Mouse (Mus musculus) frontal cortex, adult 2 months (tissue): ENCODE results near the gene Ankrd44. TPM values are rescaled to one million over a fixed set of nuclear protein-coding genes. Genes with fewer than 3 reads are reported as not detected.

Experiments
- DNase-seq, 2 experiments: peaks; one replicate each; pipeline ENCODE4 v3.0.0; 2022; ENCODE audit warnings: low spot score in 1 of 2; ENCODE audit errors: extremely low spot score in 1 of 2
- polyA plus RNA-seq: library from polyadenylated mRNA; depleted of rRNA; stranded (reverse); fragments of >200 nt; gene quantifications from 2 replicates; pipeline ENCODE4 v1.2.3, GENCODE M21; 2012

Ankrd44 gene
- polyA plus RNA-seq, 1 experiment: 18.9 TPM

DNA sequence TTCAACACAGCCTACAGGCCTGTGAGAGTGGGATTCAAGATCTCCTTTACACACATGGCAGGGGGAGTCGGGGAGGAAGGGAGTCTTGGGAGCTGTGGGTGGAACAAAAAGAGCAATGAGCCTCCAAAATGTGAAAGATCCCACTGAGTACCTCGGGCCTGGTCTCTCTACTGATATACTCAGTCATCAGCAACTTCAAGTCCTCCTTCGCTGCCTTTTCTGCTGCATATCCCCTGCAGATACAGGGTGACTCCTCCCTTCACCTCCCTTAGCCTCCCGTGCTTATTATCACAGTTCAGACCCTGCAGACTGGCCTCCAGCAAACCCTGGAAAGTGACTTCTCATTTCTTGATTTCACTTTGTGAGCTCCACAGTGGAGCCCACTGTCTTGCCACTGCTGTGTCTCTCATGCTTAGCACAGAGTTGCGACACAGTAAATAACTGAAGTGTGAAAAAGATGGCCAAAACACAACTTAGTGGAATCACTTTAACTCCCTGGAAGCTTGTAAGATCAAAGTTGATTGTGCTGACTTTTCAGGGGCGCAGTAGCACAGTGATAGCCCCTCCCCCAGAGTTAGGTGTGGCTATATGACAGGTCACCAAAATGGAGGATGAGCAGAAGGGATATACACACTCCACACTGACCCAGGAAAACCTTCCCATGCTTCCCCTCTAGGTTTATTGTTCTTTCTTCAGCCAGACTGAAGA, 100.3 kb downstream of the Ankrd44 start:
- DNase-seq: no peak

DNA sequence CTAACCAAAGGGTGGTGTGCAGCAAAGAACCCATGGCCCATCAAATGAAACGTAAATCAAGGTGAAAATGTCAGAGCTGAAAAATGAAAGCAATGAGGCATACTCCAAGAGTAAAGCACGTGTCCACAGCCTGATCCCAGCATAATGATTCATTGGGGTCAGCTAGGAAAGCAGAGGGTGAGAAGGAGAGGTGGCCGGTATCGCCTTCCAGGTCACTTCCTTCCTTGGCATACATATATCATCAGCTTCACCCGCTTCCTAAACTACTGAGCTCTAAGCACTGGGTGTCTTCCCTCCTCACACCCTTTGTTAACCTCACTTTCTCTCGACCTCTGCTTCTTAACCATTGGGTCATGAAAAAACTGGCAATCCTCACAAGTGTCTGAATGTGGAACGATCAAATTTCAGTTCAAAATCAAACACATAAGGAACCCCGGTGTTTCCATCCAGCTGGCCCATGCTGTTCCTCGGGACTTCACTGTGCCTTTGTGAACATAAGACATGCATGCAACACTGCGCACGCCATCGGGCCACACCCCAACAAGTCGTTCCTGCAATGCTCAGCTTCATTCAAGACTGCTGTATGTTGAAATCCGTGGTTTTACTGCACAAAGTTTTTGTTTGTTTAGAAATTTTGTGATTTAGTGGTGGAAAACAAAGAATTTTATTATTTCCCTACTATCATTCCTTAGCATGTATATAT, 101.9 kb downstream of the Ankrd44 start:
- DNase-seq: no peak

DNA sequence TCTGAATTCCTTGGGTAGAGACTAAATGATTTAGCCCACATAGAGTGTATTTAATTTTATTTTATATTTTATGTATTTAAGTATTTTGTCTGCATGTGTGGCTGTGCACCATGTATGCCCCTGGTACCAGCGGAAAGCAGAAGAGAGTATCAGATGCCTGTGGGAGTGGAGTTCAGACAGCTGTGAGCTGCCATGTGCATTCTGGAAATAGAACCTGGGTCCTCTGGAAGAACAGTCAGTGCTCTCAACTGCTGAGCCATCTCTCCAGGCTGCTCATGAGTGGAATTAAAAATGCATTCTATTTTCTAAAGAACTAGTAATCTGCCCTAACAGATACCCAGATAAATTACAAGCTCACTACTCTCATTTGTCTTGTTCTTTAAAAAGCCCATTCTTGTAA, 104.4 kb downstream of the Ankrd44 start:
- DNase-seq: peak; percentile 15 to 36

DNA sequence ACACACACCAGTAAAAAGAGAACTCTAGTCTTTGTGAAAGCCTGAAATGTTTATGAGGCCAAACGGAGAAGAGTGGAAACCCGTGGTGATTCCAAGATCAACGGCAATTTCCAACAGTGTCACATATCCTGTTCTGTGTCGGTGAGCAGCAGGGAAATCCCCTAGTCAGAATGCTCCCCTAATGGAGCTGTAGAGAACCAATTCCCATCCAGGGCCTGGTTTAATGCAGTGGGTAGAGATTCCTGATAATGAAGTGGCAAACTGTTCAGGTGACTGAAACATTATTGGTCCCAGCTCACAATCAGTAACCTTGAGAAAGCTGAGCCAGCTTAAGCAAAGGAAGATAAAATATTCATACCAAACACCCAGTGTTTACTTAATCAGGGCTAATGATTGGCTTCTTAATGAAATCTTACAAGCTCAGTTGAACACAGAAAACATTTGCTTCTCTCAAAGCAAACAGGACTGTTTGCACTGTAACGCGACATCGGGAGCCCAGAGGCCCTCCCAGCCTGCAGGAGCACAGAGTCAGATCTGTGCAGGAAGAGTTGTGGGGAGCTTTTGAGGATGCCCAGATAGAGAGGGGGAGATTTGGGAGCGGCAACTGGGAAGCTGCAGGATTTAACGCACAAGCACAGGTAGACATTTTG, 110.9 kb downstream of the Ankrd44 start:
- no peak for DNase-seq

DNA sequence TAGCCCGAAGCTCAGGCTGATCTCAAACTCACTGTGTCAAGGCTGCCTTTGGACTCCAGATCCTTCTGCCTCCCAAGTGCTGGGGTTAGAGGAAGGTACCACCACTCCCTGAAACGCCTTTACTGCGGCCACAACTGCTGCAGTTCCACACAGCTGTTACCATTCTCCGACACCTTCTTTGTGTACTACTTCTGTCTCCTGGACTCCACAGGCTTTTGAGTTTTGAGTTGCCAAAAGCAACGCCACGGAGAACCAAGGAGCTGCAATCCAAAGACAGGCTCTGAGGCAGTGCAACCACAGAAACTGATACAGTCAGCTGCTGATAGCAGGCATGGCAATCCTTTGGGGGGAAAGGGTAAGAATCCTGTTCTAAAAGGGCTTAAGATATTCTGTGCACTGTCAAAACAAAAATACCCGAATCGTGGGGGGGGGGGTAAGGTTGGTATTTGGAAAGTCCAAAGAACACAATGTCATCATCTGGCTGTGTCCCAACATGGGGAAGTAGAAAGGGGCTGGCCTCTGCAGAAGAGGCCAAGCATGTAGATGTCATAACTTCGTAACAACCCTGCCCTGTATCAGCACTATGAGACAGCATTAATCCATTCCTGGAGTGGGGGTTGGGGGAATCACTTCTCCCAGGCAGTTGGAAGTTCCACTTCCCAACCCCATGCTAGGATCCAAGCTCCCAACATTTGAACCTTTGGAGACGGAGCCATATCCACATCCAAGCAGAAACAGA, 116.2 kb downstream of the Ankrd44 start:
- no peak for DNase-seq

DNA sequence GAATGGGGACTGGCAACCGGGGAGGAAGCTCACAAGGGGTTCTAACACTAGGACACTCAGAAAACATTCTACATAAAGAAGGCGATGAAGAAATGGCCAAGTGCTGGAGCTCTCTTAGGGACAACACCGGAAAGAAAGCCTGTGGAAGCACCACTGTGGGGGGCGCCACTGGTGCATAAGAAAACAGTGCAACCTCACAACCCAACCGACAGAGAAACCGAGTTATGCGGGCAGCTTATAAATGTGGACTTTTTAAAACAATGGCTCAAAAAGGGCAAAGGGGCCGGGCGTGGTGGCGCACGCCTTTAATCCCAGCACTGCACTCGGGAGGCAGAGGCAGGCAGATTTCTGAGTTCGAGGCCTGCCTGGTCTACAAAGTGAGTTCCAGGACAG, 117.1 kb downstream of the Ankrd44 start:
- DNase-seq: no peak

DNA sequence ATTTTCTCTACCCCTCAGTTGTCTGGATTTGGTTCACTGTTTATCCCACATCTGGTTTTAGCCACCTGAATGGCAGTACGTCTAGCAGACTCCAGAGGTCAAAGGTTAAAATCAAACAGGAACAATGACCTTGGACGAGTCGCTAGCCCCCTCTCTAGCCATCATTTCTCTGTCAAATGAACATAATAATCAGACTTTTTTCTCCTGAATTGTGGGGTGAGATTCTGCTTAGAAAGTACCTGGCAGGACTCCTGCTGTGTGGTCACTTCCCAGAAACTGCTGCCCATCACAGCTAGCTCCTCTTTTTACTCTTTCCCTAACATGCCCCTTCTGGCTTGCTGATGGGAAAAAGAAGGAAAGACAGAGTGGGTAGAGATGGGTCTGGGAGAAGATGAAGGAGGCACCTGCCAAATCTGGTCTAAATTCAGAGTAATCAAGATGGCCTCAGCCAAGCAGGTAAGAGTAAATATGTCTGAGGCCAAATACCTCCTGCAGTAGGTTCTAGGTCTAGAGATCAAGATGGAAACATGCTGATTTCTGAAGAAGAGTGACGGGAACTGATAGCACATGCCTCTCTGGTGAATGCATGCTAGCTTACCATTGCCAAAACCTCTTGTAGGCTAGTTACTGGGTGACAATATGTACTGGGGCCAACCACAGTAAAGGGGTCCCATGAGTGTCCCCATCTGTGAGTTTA, 117.6 kb downstream of the Ankrd44 start:
- no peak for DNase-seq

DNA sequence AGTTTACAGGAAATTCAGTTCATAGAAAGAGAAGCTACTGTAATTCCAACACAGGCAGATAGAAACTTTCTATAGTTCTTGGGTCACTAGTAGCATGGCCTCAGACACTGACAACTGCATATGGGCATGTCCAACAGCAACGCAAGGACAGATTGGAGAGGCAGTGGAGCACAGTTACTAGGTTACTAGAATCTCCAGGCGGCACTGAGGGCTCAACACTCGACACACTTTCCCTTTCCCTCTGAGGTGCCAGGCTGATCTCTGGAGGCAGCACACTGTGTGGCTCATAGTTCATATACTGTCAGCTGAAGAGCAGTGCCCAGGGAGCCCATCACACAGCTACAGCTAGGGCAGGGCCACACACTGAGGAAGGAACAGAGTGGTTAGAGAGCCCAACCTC, 118.4 kb downstream of the Ankrd44 start:
- DNase-seq: no peak

DNA sequence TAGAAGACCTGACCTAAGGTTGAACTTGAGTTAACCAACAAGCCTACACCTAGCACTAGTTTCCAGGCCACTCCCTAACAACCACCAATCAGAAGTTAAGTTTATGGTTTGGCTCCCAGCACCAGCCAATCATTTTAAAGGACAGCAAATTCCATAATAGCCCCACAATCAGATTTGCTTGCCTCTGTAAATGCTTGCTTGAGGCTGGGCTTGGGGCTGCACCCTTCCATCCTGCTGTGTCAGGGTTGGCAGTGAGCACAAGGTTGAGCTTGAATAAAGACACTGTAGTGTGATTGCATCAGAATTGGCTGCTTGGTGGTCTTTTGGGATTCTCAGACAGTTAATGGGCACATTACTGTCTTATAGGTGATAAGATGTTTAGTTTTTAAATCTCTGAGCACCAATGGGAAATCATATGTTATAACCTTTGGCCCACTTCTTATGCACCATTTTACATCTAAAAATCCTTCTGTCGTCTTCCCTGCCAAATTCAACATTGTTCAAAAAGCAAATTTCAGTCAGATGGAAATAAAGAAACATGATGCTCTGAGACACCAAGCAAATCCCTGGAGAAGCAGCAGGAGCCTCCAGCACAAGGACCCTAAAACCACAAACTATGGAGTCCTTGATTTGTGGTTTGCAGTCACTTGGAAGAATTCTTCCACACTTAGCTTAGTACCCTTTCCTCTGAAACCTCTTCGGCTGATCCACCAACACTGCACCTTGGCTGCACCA, 119.9 kb downstream of the Ankrd44 start:
- DNase-seq: no peak

DNA sequence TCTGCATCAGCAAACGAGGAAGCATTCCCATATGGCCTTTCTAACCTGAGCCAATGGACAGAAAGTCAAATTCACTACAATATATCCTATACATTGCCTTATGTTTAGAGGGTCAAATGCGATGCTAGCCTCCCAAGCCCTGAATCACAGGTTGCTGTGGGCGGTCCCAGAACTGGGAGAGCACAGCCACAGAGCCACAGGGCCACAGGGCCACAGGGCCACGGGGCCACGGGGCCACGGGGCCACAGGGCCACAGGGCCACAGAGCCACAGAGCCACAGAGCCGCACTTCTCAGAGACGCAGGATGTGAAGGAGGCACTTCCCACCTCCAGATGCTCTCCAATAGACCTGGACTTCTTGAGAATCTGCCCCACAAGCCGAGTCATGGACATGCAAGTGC, 121.8 kb downstream of the Ankrd44 start:
- no peak for DNase-seq

DNA sequence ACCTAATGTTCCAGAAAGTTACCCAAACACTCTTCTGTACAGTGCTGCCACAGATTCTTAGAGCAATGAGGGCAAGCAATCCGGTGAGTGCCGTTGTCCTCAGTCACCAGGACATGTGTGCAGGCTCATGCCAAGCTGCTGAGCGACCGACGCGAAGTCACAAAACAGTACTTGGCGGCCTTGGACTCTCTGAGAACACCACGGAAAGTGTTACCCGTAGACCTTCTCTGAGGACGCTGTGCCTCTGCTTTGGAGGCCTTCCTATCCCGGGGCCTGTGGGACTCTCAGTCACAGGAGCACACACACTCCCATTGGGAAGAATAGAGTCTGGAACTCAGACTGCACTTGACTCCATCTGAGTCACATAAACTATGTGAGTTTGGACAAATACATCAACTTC, 123.5 kb downstream of the Ankrd44 start:
- DNase-seq: no peak

DNA sequence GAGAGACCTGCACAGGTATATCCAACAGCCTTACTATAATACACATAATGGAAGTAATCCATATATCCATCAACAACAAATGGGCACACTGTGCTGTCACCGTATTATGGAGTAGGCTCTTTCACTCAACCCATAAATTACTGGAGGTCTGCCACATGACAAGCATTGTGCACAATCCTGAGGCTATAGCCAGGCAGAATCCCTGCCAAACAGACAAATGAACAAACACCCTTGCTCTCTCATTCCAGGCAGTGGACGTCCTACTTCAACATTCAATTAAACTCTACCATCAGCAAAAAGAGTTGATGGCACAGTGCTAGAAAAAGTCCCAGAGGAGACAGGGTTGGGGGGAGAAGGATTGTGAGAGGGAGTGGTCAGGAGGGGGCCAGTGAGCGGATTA, 124.9 kb downstream of the Ankrd44 start:
- no peak for DNase-seq

DNA sequence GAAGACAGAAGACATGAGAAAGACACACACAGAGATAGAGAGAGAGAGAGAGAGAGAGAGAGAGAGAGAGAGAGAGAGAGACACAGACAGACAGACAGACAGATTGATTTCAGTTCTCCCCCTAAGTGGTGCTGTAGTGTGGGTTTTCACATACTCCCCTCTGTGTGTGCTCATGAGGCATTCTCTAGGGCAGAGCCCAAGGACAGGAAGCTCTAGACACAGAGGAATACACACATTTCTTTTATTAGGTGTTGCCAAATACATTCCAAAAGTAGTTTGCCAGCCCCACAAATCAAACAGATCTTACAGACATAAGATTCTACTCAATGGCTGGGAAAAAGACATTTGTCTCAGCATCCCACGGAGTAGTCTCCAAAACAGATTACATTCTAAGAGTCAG, 126.8 kb downstream of the Ankrd44 start:
- DNase-seq: no peak

DNA sequence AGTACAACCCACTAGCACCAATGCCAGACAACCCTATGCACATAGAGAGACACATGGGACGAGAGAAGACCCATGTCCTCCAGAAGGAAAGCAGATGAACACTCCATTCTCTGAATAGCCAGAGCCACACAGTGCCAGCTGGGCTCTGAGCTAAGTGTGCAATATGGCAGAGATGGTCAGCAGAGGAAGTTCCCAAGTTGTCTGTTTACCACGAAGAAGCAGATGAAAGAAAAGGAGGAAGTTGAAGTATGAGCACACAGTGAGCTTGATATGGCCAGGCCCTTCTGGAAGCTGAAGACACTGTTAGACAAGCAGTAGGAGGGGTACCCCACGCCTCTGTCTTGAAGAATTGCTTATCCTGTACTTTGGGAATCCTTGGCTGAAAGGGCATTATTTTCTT, 127.8 kb downstream of the Ankrd44 start:
- DNase-seq: no peak

DNA sequence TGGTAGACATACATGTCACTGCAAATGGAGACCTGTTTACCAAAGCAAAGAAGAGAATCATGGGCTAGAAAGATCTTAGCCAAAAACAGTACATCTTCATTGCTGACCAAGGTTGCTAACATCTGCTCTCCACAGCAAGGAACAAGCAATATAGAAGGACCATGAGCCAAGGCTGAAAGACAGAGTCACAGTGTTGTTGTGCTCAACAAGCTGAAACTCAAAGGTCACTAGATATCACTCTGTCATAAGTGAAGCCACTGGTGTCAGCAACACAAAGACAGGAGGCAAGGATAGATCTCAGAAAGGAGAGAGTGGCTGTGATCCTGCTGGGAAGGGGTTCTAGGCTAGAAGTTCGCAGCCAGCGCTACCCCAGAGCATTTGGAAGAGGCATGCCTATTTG, 131.5 kb downstream of the Ankrd44 start:
- DNase-seq: no peak

DNA sequence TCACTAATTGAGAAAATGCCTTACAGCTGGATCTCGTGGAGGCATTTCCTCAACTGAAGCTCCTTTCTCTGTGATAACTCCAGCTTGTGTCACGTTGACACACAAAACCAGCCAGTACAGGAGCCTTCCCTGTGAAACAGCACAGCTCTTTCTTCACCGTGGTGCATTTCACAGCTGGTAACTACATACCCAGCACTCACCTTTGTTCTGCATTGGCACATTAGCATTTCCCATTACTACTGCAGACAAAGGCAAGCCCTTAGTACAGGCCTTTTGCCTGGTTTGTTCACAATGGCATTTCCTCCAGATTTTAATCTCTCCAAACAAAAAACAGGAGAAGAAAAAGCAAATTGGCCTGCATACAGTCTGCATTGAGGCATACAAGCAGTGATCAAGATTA, 134.8 kb downstream of the Ankrd44 start:
- no peak for DNase-seq

DNA sequence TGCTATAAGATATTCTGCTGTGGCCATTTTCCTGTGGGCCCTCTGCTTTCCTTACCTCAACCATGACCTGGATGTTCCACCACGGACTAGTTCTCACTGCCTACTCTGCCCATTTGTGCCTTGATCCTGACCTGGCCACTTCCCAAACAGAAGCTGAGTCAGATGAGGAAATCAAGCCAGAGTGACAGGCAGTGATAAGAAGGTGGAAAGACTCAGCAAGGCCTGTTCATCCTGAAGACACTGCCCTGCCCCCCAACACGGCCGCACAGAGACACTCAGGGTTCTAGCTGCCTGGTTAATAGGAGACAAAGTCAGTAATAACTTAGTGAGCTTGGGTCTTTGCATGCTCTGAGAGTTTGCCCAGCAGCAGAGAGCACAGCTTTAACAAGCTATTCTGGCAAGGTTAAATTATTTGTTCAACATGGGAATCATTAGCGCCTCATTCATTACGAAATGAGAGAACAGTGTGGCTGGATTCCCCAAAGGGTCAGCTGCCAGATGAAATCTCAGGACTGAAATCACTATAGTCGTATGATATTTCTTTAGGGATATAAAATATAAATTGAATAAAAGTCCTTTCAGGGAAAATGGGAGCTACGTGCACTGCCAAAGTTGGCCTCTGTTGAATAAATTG, 136.7 kb downstream of the Ankrd44 start:
- no peak for DNase-seq

DNA sequence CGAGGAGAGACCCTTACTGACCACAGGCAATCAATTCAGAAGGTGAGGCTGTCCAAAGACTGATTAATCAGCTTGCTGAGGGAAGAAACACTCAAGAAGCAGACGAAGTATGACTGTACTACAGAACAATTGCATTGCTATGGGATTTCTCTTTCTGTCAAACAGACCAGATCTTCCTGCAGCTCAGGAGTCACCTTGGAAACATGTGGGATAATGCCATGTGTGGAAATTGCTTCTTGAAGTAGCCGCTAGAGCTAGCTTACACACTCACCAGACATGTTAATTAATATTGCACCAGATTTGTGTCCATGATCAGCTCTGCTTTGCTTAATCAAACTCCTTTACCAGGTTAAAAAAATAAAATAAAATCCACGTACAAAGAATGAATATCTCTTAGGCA, 137.8 kb downstream of the Ankrd44 start:
- DNase-seq: no peak

DNA sequence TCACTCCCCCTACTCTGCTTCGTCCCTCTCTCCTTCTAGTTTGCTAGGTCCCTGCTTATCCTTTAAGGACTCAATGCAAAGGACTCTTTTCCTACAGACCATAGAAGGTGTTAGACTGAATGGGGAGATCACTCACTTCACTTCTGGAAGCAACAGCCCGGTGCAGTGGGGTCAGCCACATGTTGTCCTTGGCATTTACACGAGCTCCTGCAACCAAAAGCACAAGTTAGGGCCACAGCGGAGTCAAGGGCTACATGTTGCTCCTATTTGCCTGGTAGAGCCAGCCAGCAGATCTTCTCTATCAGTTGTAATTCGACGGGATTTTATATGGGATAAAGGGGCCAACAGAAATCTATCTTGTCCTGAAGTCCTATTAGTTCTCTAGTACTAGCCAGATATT, 148.0 kb downstream of the Ankrd44 start:
- no peak for DNase-seq

DNA sequence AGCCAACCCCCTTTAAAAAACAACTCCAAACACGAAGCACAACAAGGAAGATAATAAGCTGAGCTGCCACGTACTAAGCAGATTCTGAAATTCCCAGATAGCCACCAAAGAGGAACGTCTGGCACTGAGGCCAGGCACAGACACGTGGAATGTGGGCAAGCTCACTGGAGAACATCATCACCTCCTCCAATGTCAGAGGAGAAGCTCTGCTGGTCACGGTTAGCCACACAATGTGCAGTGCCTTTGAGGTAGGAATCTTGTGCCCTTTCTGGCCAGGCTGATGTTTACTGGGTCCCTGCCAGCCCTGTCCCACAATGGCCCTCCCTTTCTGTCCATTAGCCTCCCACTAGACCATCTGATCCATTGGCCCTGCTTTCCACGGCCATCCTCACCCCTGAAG, 149.1 kb downstream of the Ankrd44 start:
- DNase-seq: no peak
